Mouse (Mus musculus) testis, adult 2 months (tissue): ENCODE data around the gene Olfr104-ps. TPM values are rescaled to one million over a fixed set of nuclear protein-coding genes. Genes with fewer than 3 reads are reported as not detected.

Experiments used
- H3K27ac ChIP-seq: fragments of 200-500 bp; 2 replicates; pipeline ENCODE4 v1.5.1; 2012; ENCODE audit warnings: low read depth, low read length; ENCODE audit not compliant: control insufficient read depth, insufficient read depth
- H3K27me3 ChIP-seq: fragments of 200-500 bp; 2 replicates; pipeline ENCODE4 v1.6.1; 2012; ENCODE audit warnings: mild to moderate bottlenecking, low read length, moderate library complexity; ENCODE audit not compliant: control insufficient read depth, insufficient read depth
- H3K36me3 ChIP-seq: fragments of 200-500 bp; 2 replicates; pipeline ENCODE4 v1.6.1; 2012; ENCODE audit warnings: mild to moderate bottlenecking, low read length; ENCODE audit not compliant: control insufficient read depth, insufficient read depth
- H3K4me1 ChIP-seq: fragments of 200-500 bp; 2 replicates; pipeline ENCODE4 v1.6.1; 2012; ENCODE audit warnings: low read length; ENCODE audit not compliant: control insufficient read depth, insufficient read depth
- H3K4me3 ChIP-seq: fragments of 200-500 bp; 2 replicates; pipeline ENCODE4 v1.5.1; 2012; ENCODE audit warnings: low read depth, mild to moderate bottlenecking, low read length, moderate library complexity, mixed read lengths; ENCODE audit not compliant: control insufficient read depth
- CTCF ChIP-seq: fragments of 200-500 bp; IDR thresholded peaks from 2 replicates; pipeline ENCODE4 v1.5.1; 2012; ENCODE audit warnings: low read depth, mild to moderate bottlenecking, inconsistent platforms, low read length, moderate library complexity; ENCODE audit not compliant: control insufficient read depth, insufficient read depth, insufficient replicate concordance
- POLR2A ChIP-seq: fragments of 200-500 bp; IDR thresholded peaks from 2 replicates; pipeline ENCODE4 v1.6.1; 2012; ENCODE audit warnings: low read depth, mild to moderate bottlenecking, inconsistent platforms, low read length, moderate library complexity; ENCODE audit not compliant: control insufficient read depth
- polyA plus RNA-seq: library from polyadenylated mRNA; depleted of rRNA; stranded (reverse); fragments of >200 nt; gene quantifications from 2 replicates; pipeline ENCODE4 v1.2.3, GENCODE M21; 2012; rRNA removed

Olfr104-ps gene
- 0.04 TPM in 1 of 2 replicates, not detected in the other for polyA plus RNA-seq

- Histone ChIP-seq H3K4me3 (no peak within 1 kb of the TSS), H3K27me3 (no peaks in the 10 kb centered on the region), H3K27ac (no peak within 1 kb of the TSS), H3K36me3 (no peaks in the 10 kb centered on the region), H3K4me1 (no peaks in the 10 kb centered on the region)
- TF ChIP-seq CTCF, result no peak
- no peak for TF ChIP-seq POLR2A
These were observed at the start of gene Olfr104-ps for GRCm38 (mm10) chr17:37359282-37359681. Olfr104-ps (plus strand) TSS chr17:37359582.

- Histone ChIP-seq H3K4me3 (no peak overlapping the region), H3K4me1 (no peaks in the 10 kb centered on the region), H3K27me3 (no peaks in the 10 kb centered on the region), H3K27ac (no peak overlapping the region), H3K36me3 (no peaks in the 10 kb centered on the region)
- no peak for TF ChIP-seq POLR2A
- TF ChIP-seq CTCF, result no peak
These were observed 49.2 kb upstream of the Olfr104-ps start for GRCm38 (mm10) chr17:37310146-37310699.

GRCm38 (mm10) chr17:37316954-37317353, 42.4 kb upstream of the Olfr104-ps start, which contains the start of gene Olfr102:
Olfr102 (minus strand) TSS chr17:37317054.
- no peak within 1 kb of the TSS for H3K4me3 ChIP-seq
- no peak for TF ChIP-seq CTCF
- no peaks in the 10 kb centered on the region for H3K27me3 ChIP-seq
- no peak within 1 kb of the TSS for H3K27ac ChIP-seq
- H3K36me3 ChIP-seq, result no peaks in the 10 kb centered on the region
- H3K4me1 ChIP-seq, result no peaks in the 10 kb centered on the region

GRCm38 (mm10) chr17:37339598-37339997, 19.8 kb upstream of the Olfr104-ps start, which contains the start of gene Olfr103:
Olfr103 (minus strand) TSS chr17:37339698.
- no peak within 1 kb of the TSS for H3K27ac ChIP-seq
- H3K36me3 ChIP-seq, result no peaks in the 10 kb centered on the region
- H3K4me1 ChIP-seq, result no peaks in the 10 kb centered on the region
- no peak for TF ChIP-seq CTCF
- TF ChIP-seq POLR2A, result no peak
- no peak within 1 kb of the TSS for H3K4me3 ChIP-seq
- no peaks in the 10 kb centered on the region for H3K27me3 ChIP-seq

GRCm38 (mm10) chr17:37378733-37379132, 19.4 kb downstream of the Olfr104-ps start, which contains the start of gene Olfr105-ps:
Olfr105-ps (plus strand) TSS chr17:37379033.
- Histone ChIP-seq H3K27me3 (no peaks in the 10 kb centered on the region), H3K4me3 (no peak within 1 kb of the TSS), H3K36me3 (no peaks in the 10 kb centered on the region), H3K27ac (no peak within 1 kb of the TSS), H3K4me1 (no peaks in the 10 kb centered on the region)
- TF ChIP-seq POLR2A (no peak), CTCF (no peak)

GRCm38 (mm10) chr17:37390093-37390492, 30.7 kb downstream of the Olfr104-ps start, which contains the start of gene Olfr106-ps:
Olfr106-ps (plus strand) TSS chr17:37390393.
- no peak for TF ChIP-seq POLR2A
- no peak for TF ChIP-seq CTCF
- Histone ChIP-seq H3K27me3 (no peaks in the 10 kb centered on the region), H3K36me3 (no peaks in the 10 kb centered on the region), H3K27ac (no peak within 1 kb of the TSS), H3K4me1 (no peaks in the 10 kb centered on the region), H3K4me3 (no peak within 1 kb of the TSS)

GRCm38 (mm10) chr17:37398926-37399325, 39.5 kb downstream of the Olfr104-ps start, which contains the start of gene Olfr107:
Olfr107 (plus strand) TSS chr17:37399226.
- TF ChIP-seq POLR2A (no peak), CTCF (no peak)
- no peak within 1 kb of the TSS for H3K4me3 ChIP-seq

GRCm38 (mm10) chr17:37413380-37413779, 54.0 kb downstream of the Olfr104-ps start:
- no peaks in the 10 kb centered on the region for H3K4me1 ChIP-seq
- H3K4me3 ChIP-seq, result no peak overlapping the region
- TF ChIP-seq CTCF, result no peak
- TF ChIP-seq POLR2A, result no peak
- H3K27me3 ChIP-seq, result no peaks in the 10 kb centered on the region
- no peak overlapping the region for H3K27ac ChIP-seq
- no peaks in the 10 kb centered on the region for H3K36me3 ChIP-seq

More at GRCm38 (mm10) chr17:37398926-37399325, 39.5 kb downstream of the Olfr104-ps start, which contains the start of gene Olfr107:
- no peaks in the 10 kb centered on the region for H3K27me3 ChIP-seq
- H3K36me3 ChIP-seq, result no peaks in the 10 kb centered on the region
- H3K27ac ChIP-seq, result no peak within 1 kb of the TSS
- H3K4me1 ChIP-seq, result no peaks in the 10 kb centered on the region

Other genes with a start within 250 kb of the Olfr104-ps start
- gene Olfr92, start 239.5 kb upstream of the Olfr104-ps start, polyA plus RNA-seq, result not detected in 2 replicates
- gene Olfr93, start 198.1 kb upstream of the Olfr104-ps start, polyA plus RNA-seq, result 0.85 TPM in 1 of 2 replicates, not detected in the other
- not detected in 2 replicates for gene Ubd, start 165.7 kb upstream of the Olfr104-ps start, polyA plus RNA-seq
- gene Olfr94, start 158.6 kb upstream of the Olfr104-ps start, polyA plus RNA-seq, result not detected in 2 replicates
- not detected in 2 replicates for gene Olfr95, start 146.5 kb upstream of the Olfr104-ps start, polyA plus RNA-seq
- gene Olfr96, start 139.4 kb upstream of the Olfr104-ps start, polyA plus RNA-seq, result not detected in 2 replicates
- gene Olfr97, start 122.3 kb upstream of the Olfr104-ps start, polyA plus RNA-seq, result 0.08 TPM in 1 of 2 replicates, not detected in the other
- gene Olfr98, start 95.8 kb upstream of the Olfr104-ps start, polyA plus RNA-seq, result not detected in 2 replicates
- 0.75 and 0.98 TPM in 2 replicates for gene H2-M3, start 89.4 kb upstream of the Olfr104-ps start, polyA plus RNA-seq
- gene Olfr99, start 76.1 kb upstream of the Olfr104-ps start, polyA plus RNA-seq, result not detected in 2 replicates
- gene Olfr101, start 55.3 kb upstream of the Olfr104-ps start, polyA plus RNA-seq, result not detected in 2 replicates
- 0.10 TPM in 2 replicates for gene Olfr102, start 42.5 kb upstream of the Olfr104-ps start, polyA plus RNA-seq
- not detected in 2 replicates for gene Olfr103, start 19.9 kb upstream of the Olfr104-ps start, polyA plus RNA-seq
- gene Olfr105-ps, start 19.5 kb downstream of the Olfr104-ps start, polyA plus RNA-seq, result not detected in 2 replicates
- not detected in 2 replicates for gene Olfr106-ps, start 30.8 kb downstream of the Olfr104-ps start, polyA plus RNA-seq
- gene Olfr107, start 39.6 kb downstream of the Olfr104-ps start, polyA plus RNA-seq, result not detected in 2 replicates
- not detected in 2 replicates for gene Olfr108, start 85.9 kb downstream of the Olfr104-ps start, polyA plus RNA-seq
- not detected in 2 replicates for gene Olfr109, start 99.3 kb downstream of the Olfr104-ps start, polyA plus RNA-seq
- gene H2-M2, start 124.0 kb downstream of the Olfr104-ps start, polyA plus RNA-seq, result not detected in 2 replicates
- not detected in 2 replicates for gene Olfr110, start 132.9 kb downstream of the Olfr104-ps start, polyA plus RNA-seq
- not detected in 2 replicates for gene Olfr111, start 148.4 kb downstream of the Olfr104-ps start, polyA plus RNA-seq
- gene Olfr112, start 209.9 kb downstream of the Olfr104-ps start, polyA plus RNA-seq, result 19.3 and 26.9 TPM in 2 replicates
- gene Olfr113, start 218.1 kb downstream of the Olfr104-ps start, polyA plus RNA-seq, result not detected in 2 replicates
- gene Olfr114, start 233.2 kb downstream of the Olfr104-ps start, polyA plus RNA-seq, result not detected in 2 replicates